Mouse (Mus musculus) embryo, embryonic 10.5 days (tissue): ENCODE results near the gene Mpst.

ENCODE experiments used
- DNase-seq: peaks from one replicate; pipeline ENCODE4 v3.0.0-alpha.2; 2015; ENCODE audit warnings: low spot score

Gene Mpst

DNA sequence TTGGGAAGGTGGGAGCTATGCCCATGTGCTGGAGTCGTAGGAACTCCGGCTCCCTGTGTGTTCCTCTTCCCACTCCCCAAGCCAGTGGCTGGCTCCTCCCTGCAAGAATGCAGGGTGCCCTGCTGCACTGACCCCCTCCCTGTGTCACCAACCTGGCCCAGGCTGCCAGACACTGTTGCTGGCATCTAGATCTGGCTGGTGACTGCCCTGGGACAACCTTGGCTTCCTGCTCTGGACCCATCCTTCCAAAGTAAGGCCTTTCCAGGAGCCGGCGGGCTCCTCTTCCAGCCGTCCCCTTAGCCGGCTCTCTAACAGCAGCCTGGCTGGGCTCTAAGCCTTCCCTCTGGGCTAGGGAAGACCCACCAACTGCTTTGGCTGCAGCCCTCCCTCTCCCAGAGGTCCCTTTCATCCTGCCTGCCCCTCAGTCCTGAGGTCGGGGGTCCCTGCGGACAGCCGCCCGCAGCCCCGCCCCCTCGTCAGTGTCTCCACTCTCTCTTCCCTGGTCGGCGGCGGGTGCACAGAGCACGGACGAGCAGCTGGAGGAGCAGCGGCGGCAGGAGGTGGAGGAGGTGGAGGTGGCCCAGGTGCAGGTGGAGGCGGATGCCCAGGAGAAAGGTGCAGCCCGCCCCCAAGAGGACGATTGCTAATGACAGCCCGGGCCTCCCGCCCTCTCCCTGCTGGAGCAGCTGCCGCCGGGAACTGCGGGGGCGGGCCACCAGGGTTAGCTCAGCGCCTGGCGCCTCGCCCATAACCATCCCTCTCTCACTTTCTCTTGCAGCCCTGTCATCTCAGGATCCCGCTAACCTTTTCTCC, 30.4 kb downstream of the Mpst start:
- peak; percentile 71 for DNase-seq

- DNase-seq, result peak; percentile 40
Measured at GRCm38 (mm10) chr15:78437237-78438017, 31.2 kb downstream of the Mpst start.

- no peak for DNase-seq
Measured at GRCm38 (mm10) chr15:78438018-78438394, 31.8 kb downstream of the Mpst start.

DNA sequence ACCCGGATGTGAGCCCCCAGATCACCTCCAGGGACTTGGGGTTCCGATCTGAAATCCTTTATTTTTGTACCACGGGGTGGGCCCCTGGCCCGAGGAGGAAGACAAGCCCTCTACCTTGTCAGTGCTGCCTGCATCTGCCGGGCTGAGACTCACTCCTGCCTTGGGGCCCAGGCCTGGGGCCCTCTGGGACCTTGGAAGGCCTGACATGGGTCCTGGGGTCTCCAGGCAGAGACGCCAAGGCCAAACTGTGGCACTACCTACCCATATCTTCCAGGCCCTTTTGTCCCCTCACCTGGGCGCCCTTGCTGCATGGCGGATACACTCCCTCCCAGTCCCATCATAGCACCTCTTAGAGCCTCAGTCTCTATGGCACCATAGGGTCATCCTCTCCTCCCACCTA, 32.3 kb downstream of the Mpst start:
- DNase-seq, result no peak

- no peak for DNase-seq
Measured at GRCm38 (mm10) chr15:78438973-78439372, 32.8 kb downstream of the Mpst start.

DNA sequence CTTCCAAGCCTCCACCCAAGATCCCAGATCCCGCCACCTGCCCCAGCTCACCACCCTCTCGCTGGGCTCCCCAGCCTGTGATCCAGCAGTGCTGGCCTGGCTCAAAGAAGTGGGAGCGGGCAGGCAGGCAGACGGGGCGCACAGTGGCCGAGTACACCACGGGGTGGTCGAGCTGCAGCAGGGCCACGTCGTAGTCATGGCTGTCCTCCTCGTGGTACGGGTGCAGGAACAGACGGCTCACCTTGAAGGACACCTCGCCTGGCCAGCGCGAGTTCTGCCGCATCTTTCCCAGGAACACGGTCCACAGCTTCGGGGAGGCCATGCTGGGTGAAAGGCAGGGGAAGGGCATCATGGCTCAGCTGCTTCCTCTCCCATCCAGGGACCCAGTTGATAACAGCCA, 36.0 kb downstream of the Mpst start:
- no peak for DNase-seq

- DNase-seq, result no peak
Measured at GRCm38 (mm10) chr15:78443857-78444256, 37.6 kb downstream of the Mpst start.

- DNase-seq, result no peak
Measured at GRCm38 (mm10) chr15:78447121-78447520, 40.9 kb downstream of the Mpst start.

- DNase-seq, result peak; percentile 96
Measured at GRCm38 (mm10) chr15:78447746-78448535, 41.7 kb downstream of the Mpst start.

- DNase-seq, result no peak
Measured at GRCm38 (mm10) chr15:78449131-78449530, 42.9 kb downstream of the Mpst start.

DNA sequence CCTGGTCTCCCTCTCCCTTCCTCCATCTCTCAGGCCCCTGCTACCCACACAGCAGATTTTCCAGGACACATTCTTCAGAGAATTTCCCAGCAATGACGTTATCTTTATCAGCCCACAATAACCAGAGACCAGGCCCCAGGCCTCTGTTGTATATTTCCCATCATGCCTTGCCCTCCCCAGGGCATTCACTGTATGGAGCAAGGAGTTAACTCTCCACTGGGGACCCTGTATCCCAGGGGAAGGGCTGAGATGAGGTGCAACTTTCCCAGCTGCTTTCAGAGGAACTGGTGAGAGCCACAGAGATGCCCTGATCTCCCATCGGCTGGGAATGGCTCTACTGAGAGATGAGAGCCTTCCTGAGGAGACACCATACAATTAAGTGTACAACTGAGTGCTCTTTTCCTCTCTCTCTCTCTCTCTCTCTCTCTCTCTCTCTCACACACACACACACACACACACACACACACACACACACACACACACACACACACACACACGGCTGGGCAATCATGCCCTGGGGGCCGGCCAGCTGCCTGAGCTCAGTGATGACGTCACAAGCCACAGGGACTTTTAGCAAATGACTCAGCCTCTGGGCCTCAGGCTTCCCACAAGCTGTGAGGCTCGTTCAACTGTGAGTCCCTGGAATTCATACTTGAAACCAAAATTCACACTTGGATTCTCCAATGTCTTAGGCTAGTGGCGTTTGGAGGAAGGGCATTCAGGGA, 43.6 kb downstream of the Mpst start:
- DNase-seq, result peak; percentile 60

DNA sequence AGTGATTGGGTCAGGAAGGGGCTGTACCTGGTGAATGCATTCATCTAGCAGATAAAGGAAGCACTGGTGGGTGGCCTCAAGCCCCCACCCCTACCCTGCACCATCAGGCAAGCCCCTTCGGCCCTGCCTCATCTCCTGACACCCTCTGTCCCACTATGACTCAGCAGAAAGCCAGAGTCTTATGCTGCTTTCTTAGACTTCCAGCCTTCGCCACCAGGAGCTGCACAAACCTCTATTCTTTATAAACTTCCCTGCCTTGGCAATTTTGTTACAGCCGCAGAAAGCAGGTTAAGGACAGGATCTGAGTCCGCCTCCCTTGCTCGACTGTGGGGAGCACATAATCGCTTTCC, 44.2 kb downstream of the Mpst start:
- no peak for DNase-seq

DNA sequence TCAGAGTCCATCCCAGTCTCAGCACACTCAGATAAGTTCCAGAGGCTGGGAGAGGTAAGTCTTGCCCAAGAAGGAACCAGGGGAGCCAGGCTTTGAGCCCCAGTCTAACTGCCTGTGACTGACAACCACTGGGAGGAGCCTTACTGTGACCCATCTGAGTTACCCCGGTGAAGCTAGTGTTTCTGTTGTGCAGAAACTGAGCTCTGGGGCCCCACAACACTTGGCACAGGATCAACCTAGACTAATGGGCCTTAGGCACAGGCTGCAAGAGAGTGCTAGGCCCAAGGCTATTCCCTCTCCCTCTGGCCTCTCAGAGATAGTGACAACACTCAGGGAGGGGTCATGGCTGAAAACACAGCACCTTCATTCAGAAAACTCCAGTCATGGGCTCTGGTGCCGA, 45.0 kb downstream of the Mpst start:
- no peak for DNase-seq

DNA sequence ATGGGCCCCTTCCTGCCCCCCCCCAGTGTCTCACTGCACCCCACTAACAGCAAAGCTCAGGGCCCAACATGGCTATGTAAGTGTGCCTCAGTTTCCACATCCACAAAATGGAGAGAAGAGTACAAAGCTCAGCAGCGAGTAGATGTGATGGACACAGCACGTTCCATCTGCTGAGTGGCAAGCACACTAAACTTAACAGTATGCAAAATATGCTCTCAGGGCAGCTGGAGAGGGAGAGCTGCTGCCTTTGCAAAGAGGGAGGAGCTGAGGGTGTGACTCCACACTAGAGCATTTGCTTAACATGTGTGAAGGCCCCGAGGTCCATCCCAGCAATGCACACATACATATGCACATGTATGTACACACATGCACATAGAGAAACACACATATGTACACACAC, 46.7 kb downstream of the Mpst start:
- no peak for DNase-seq

DNA sequence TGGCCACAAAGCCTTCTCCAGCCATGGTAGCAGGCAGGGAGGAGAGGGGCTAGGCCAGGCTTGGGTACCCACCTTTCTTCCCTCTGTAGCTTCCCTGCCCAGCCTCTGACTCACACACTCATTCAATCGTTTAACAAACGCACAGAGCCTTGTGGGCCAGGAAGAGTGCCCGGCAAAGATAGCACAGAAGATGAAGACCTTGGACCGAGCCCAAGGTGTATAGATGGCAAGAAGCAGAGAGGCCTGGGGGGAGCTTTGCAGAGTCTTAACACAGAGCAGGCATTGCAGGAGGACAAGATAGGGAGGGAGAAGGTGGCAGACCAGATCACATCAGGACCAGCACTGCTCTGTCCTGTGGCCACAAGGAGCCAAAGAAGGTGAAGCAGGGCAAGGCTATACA, 49.0 kb downstream of the Mpst start:
- no peak for DNase-seq

DNA sequence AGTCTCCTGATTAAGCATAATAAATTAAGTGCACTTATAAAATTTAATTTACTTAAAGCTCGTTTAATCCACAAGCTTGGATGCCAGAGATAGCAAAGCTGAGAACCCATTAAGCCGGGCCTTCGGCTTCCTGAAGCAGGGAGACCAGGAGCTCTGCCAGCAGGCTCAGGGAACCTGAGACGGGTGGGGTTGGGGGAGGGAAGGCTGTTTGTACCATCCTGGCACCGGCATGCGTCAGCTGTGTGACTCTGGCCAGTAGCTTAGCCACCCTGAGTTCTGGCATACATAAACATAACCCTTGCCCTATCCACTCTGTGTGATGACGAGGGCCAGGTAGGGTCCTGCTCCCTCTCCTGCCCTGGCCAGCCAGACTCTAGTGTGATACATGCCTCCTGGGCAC, 49.8 kb downstream of the Mpst start:
- no peak for DNase-seq

DNA sequence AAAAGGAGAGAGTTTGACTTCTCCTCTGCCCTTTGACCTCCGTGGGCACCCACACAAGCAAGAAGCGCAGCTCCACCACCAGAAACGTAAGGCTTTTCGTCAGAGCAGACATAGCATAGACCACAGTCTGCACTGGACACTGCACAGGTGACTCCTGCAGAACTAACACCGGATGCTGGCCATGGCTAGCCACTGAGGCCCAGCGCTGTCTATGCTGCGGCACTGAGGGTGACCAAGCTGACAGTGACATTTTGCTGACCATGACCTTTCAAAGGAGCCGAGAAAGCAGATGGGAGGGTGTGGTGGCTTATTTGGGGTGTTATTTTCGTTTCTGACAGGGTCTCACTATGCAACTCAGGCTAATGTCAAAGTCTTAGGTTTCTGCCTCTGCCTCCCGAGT, 51.0 kb downstream of the Mpst start:
- DNase-seq, result no peak

DNA sequence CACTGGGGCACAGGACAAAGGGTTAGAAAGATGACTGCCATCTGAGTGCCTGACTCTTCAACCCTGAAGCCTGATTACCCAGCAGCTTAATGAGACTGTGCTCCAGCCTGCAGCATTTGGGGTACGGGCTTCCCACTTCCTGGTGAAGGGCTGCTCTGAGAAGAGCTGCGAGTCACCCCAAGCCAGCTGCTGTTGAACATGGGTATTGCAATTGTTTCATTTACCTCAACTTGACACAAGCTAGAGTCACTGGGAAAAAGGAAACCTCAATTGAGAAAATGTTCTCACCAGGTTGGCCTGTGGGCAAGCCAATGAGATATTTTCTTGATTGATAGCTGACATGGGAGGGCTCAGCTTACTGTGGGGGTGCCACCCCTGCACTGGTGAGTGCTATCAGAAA, 56.8 kb downstream of the Mpst start:
- DNase-seq, result no peak
